Mouse (Mus musculus) brain, embryonic 14.5 days (tissue): ENCODE data around the gene Pcbp2. TPM values are rescaled to one million over a fixed set of nuclear protein-coding genes. Genes with fewer than 3 reads are reported as not detected.
A peak's percentile ranks its signal among the peaks of the same experiment; 100 is the strongest.

Experiments
- DNase-seq: peaks from one replicate; pipeline ENCODE4 v3.0.0-alpha.2; 2011; ENCODE audit warnings: low read depth
- CTCF ChIP-seq: fragments of 200-500 bp; IDR thresholded peaks from 2 replicates; pipeline ENCODE4 v1.5.1; 2012; ENCODE audit warnings: inconsistent platforms, mild to moderate bottlenecking, moderate library complexity, borderline replicate concordance; ENCODE audit not compliant: insufficient read depth, insufficient read length; ENCODE audit errors: extremely low read depth
- POLR2A ChIP-seq: fragments of 200-500 bp; IDR thresholded peaks from 2 replicates; pipeline ENCODE4 v1.6.1; 2012; ENCODE audit warnings: mild to moderate bottlenecking, inconsistent platforms, borderline replicate concordance; ENCODE audit not compliant: poor library complexity, insufficient read depth, insufficient read length, severe bottlenecking; ENCODE audit errors: extremely low read depth
- polyA plus RNA-seq: library from polyadenylated mRNA; depleted of rRNA; stranded (reverse); fragments of >200 nt; gene quantifications from 2 replicates; pipeline ENCODE4 v1.2.3, GENCODE M21; 2012

Gene Pcbp2
- polyA plus RNA-seq, 1 experiment, result 716 TPM

GRCm38 (mm10) chr15:102503924-102504782 lies 33.8 kb downstream of the Pcbp2 start:
- no peak for DNase-seq
- TF ChIP-seq CTCF (no peak), POLR2A (no peak)

DNA sequence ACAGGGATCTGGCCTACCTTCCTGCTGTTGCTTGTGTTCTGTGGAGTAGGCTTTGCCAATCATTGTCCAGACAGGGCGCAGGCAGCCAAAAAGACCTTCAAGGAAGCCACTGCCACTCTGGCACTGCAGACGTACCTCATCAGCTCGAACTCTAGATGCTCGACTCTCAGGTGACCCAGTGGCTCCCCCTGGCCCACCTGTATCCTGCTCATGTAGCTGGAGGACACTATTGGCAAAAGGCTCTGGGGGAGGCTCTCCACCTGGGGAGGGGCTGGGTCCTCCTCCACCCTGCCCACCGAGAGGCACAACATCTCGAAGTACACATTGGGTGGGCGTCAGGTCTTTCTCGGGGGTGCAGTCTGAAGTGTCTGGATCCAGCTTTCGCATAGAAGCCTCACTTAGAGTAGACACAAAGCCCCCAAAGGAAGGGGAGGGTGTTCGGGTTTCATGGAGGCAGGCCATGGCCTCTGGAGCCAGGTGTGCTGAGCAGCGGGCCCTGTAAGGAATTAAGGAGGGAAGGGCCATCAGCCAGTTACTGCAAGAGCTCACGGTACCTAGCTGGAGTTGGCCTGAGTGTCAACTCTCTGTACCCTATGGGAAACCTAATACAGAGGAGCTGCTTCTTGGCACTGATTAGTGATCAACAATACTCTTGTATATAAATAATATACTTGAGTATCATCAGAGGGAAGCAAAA lies 34.9 kb downstream of the Pcbp2 start:
- DNase-seq, result no peak
- no peak for TF ChIP-seq CTCF
- TF ChIP-seq POLR2A, result no peak

DNA sequence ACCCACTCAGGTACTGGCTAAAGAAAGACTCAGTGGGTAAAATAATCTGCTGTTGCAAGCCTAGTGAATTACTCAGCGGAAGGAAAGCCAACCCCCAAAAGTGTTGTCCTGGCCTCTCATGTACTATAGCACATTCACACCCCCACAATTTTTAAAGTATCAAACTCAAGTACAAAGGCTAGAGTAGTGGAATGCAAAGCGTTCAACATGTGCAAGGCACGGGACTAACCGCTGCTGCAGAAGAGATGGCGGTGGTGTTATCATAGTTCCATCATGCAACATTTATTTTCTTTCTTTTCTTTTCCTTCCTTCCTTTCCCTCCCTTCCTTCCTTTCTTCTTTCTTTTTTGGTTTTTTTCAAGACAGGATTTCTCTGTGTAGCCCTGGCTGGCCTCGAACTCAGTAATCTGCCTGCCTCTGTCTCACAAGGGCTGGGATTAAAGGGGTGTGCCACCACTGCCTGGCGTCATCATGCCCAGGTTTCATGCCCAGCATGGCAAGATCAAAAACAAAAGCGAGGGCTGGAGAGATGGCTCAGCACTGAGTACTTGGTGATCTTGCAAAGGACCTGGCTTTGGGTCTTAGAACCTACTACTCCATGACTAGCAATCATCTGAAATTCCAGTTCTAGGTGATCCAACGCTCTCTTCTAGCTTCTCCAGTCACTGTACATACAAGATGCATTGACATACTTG lies 35.6 kb downstream of the Pcbp2 start:
- no peak for DNase-seq
- TF ChIP-seq POLR2A, result no peak
- TF ChIP-seq CTCF, result no peak

DNA sequence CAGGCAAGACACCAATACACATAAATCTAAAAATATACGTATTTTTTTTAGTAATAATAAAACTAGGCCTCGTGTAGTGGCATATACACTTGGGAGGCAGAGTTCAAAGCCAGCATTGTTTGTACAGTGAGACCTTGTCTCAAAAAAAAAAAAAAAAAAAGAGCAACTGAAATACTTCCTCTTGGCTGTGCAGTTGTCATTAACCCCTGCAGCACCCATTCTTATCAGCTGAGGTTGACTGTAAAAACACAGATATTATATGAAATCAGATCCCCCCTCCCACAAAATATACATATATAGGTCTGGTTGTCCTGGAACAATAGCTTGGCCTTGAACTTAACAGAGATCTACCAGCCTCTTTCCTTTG lies 36.1 kb downstream of the Pcbp2 start:
- no peak for TF ChIP-seq POLR2A
- no peak for TF ChIP-seq CTCF
- DNase-seq, result no peak

GRCm38 (mm10) chr15:102506864-102507263 lies 36.5 kb downstream of the Pcbp2 start:
- no peak for DNase-seq
- TF ChIP-seq POLR2A (no peak), CTCF (no peak)

DNA sequence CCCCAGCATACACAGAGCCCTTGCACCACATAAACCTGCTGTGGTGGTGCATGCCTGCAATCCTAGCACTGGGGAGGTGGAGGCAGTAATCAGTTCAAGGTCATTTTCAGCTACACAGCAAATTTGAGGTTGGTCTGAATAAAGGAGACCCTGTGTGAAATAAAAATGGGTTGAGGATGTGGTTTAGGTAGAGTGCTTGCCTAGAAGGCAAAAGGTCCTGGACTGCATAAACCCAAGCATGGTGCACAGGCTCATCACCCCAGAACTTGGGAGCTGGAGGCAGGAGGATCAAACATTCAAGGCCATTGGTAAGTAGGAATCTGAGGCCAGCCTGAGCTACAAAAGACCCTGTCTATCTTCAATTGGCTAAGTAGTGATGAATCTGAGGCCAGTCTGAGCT lies 37.2 kb downstream of the Pcbp2 start:
- TF ChIP-seq CTCF, result no peak
- TF ChIP-seq POLR2A, result no peak
- DNase-seq, result no peak

DNA sequence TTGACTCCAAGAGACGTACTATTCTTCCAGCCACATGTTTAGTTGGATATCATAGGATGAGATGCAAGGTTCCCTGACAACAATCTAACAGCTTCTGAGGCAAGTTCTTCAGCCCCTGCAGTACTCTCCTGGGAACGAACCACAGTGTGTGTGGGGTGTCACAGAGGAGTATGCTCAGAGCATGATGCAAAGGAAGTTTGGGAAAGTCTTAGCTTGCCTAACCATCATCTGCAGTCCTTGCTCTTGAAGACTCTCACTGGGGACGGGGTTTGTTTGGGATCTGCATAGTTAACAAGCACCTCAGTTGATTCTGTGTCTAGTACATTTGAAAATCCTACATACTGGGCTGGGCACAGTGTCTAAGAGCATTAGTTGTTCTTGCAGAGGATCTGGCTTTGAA lies 38.0 kb downstream of the Pcbp2 start:
- no peak for DNase-seq
- TF ChIP-seq POLR2A, result no peak
- TF ChIP-seq CTCF, result no peak

GRCm38 (mm10) chr15:102510110-102510509 lies 39.8 kb downstream of the Pcbp2 start:
- no peak for TF ChIP-seq POLR2A
- TF ChIP-seq CTCF, result no peak
- peak; percentile 71 for DNase-seq

- peak; percentile 98 for DNase-seq
- TF ChIP-seq CTCF (no peak), POLR2A (0 out of 2 replicates have a peak, but pooled peaks have one; percentile 1)
These were observed 40.4 kb downstream of the Pcbp2 start for GRCm38 (mm10) chr15:102510590-102511284.

GRCm38 (mm10) chr15:102511285-102511833 lies 41.0 kb downstream of the Pcbp2 start:
- DNase-seq, result peak; percentile 50
- TF ChIP-seq POLR2A (no peak), CTCF (no peak)

GRCm38 (mm10) chr15:102512010-102512409 lies 41.7 kb downstream of the Pcbp2 start:
- TF ChIP-seq CTCF, result no peak
- no peak for TF ChIP-seq POLR2A
- DNase-seq, result peak; percentile 9

DNA sequence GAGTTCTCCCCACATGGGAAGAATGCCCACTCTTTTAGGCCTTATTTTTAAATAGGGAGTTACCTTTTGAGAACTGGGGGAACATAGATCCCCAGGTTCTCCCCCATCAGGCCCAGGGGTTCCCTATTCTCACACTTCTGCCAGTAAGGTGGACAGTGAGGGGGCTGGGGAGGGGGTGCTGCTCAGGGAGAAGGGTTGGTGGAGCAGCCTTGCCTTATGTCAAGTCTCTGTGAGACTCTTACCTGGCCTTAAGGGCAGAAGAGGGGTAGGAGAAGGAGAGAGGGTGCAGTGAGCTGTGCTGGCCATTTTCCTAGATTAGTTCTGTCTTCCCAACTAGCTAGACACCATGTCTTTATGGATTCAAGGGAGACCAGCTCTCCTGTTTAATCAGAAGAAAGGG lies 42.1 kb downstream of the Pcbp2 start:
- DNase-seq, result no peak
- TF ChIP-seq CTCF, result no peak
- TF ChIP-seq POLR2A, result no peak

DNA sequence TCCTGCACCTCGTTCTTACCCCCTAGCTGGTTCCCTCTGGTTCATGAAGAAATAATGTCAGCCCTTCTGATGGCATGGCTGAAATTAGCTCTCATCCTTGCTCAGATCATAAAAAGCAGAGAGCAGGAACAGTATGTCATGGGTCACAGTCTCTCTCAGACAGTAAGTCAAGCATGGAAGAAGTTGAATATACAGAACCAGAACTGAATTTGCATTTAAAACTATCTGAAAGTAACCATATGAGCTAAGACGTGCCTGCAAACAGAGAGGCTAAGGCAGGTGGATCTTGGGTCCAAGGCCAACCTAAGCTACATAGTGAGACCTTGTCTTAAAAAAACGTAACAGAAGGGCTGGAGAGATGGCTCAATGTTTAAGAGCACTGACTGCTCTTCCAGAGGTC lies 42.7 kb downstream of the Pcbp2 start:
- DNase-seq, result no peak
- TF ChIP-seq POLR2A, result no peak
- TF ChIP-seq CTCF, result no peak

DNA sequence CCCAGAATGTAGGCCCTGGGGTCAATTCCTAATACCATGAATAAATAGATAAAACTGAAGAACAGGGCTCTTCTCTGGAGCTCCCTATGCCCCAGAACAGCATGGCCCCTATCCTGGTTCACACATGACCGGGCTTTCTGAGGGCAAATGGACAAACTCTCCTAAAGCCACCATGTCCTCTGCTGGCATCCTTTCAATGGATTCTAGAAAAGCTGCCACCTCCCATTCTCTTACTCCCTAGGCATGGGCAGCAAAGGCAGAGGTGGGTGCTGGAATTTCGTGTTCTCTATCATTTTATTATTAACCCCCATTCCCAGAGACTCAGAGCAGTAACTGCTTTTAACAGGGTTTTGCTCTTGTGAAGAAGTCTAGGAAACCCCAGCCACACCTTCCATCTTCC lies 44.9 kb downstream of the Pcbp2 start:
- no peak for DNase-seq
- TF ChIP-seq CTCF, result no peak
- no peak for TF ChIP-seq POLR2A
